Mouse (Mus musculus): Measurements from ENCODE around the gene C1qtnf5.
A peak's percentile ranks its signal among the peaks of the same experiment; 100 is the strongest.
"Not testable (repeated sequence)": the region's sequence is repeated elsewhere in the genome, so short reads cannot be mapped to it uniquely, and the experiment has no call there.

The C1qtnf5 gene

GRCm38 (mm10) chr9:44106596-44106995 lies 449 bp upstream of the C1qtnf5 start:
- peak; percentile 59 to 73 for DNase-seq

- DNase-seq, result peak; percentile 64 to 77
Measured at GRCm38 (mm10) chr9:44107557-44108179, 623 bp downstream of the C1qtnf5 start.

DNA sequence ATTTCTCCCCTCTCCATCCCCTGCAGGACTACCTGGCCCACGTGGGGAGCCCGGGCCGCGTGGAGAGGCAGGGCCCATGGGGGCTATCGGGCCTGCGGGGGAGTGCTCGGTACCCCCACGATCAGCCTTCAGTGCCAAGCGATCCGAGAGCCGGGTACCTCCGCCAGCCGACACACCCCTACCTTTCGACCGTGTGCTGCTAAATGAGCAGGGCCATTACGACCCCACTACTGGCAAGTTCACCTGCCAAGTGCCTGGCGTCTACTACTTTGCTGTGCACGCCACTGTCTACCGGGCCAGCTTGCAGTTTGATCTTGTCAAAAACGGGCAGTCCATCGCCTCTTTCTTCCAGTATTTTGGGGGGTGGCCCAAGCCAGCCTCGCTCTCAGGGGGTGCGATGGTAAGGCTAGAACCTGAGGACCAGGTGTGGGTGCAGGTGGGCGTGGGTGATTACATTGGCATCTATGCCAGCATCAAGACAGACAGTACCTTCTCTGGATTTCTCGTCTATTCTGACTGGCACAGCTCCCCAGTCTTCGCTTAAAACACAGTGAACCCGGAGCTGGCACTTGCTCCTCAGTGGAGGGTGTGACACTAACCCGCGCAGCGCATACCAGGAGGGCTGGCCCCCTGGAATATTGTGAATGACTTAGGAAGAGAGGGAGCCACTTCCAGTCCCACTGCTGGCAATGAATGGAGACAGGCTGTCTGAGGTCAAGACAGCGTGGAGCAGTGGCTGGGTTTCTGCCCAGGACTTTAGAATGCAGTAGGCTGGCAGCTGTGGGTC lies 1.4 kb downstream of the C1qtnf5 start:
- DNase-seq, result no peak

DNA sequence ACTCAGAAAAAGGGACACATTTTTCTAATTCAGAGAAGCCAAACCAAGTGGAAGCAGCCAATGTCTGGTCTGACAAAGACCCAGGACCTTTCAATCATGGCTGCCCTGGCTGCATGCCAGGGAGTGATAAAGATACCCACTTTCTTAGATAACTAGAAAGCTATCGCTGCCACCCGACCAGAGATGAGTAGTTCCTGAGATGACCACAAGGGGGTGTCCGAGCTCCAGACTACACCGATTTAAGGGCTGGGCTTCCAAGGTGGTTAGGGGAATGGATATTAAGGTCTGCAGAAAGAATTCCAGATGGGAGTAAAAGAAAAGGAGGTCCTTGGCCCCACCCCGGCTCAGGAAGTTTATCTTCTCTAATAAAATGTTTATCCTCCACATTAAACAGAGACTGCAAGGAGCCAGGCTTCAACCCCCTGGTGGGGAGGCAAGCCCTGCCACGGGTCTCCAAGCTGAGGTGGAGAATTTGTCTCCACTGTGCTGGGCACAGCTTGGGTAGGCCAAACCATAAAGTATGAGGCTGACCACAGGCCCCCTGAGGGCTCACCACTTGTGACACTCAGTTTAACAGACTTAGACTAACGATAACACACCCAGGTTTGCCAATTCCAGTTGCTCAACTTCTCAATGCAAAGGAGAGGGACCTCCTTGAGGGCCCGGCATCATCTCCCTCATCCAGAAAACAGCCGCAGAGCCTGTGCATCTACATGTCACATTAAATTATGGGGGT lies 2.5 kb downstream of the C1qtnf5 start:
- DNase-seq, result peak; percentile 82 to 89

DNA sequence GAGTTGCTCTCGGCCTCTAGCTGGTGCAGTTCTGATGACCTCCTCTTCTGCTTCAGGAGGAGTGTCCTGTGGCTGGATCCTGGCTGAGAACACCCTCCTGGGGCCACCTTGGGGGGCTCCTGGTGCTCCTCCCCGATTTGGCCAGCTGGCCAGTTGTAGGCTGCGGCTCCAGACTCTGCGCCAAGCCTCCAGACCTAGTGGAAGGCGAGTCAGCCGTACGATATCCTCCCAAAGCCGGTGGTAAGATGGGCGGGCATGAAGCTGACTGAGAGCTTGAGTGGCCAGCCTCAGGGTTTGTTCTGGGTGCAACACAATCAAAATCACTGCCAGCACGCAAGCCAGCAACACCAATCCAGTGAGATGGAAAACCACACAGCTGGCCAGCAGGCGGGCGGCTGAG lies 4.9 kb downstream of the C1qtnf5 start:
- not testable (repeated sequence) for DNase-seq

DNA sequence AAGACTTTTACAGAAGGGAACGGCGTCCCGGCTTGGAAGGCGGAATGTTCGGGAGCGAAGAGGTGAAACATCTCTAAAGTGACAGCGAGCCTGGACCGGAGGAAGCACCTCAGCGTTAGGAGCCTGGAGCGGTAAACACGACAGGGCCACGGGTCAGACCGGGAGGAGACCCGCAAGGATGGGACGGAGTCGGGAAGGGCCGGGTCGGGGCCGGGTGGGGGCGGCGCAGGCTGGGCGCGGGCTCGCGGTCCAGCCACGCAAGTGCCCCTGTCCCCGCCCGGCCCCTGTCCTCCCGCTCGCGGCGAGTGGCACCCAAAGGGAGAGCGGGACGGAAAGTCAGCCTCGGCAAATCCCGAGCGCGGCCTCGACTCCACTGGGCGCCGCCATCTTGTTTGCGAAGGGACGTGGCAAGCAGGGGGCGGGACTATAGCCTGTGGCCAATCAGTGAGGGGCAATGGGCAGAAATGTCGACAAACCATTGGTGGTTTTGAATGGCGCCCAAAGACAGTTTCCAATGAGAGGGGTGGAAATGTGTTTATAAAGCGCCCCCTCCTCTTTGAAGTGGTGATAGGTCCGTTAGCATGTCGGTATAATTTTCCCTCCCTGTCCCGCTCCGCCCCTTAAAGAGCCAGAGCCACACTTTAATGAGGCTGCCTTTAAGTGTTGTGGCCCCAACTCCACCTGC lies 6.2 kb downstream of the C1qtnf5 start, which contains the start of the genes Gm49380 and Rnf26:
Gm49380 (minus strand) TSS at position 396 of the 685 bp plus-strand sequence.
Rnf26 (minus strand) TSS at position 413 of the 685 bp plus-strand sequence.
- DNase-seq, result peak; percentile 95 to 97

DNA sequence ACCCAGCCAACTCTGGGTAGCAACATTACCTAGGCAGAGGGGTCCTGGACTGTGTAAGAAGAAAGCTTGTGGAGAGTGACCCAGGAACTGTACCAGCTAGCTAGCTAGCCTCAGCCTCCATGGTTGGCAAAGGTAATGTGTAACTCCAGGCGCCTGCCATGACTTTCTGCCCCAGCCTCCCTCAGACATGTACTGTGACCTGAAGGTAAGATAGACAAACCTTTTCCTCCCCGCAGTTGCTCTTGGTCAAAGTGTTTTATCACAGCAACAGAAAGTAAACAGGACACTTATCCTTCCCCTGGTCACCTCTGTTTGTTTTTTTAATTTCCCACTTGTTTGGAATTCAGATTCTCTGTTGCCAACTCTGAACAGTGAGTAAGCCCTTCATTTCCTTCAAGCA lies 7.4 kb downstream of the C1qtnf5 start:
- no peak for DNase-seq

- no peak for DNase-seq
Measured at GRCm38 (mm10) chr9:44115599-44115998, 8.6 kb downstream of the C1qtnf5 start.

DNA sequence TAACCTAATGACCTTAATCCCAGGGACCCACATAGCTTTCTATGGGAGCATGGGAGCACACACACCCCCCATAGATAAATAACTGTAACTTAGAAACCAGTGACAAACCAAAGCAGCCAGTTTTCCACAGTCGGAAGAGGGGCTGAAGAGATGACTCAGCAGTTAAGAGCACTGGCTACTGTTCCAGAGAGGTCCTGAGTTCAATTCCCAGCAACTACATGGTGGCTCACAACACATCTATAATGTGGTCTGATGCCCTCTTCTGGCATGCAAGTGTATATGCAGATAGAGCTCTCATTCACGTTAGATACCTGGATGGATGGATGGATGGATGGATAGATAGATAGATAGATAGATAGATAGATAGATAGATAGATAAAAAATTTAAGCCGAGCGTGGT lies 9.1 kb downstream of the C1qtnf5 start:
- no peak for DNase-seq

GRCm38 (mm10) chr9:44119011-44119410 lies 12.0 kb downstream of the C1qtnf5 start:
- peak; percentile 39 to 68 for DNase-seq

DNA sequence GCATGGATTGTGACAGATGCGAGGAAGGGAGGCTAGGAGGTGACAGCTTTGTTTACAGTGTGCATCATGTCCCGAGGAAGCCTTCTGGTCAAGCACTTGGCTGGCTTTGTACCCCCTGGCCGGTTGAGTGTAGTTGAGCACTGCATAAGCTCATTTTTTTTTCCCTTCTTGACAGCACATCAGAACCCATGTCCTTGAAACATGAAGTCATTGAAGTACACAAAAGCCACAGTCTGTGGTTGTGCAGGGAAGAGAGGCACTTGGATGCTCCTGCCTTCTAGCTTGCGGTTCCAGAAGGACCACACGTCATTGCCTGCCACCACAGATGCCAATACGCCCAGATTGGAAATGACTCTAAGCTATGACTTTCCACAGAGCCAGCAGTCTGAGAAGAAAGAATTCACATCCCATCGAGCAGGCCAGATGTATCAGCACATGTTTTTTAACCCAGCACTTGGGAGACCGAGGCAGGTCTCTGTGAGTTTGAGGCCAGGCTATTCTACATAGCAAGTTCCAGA lies 13.0 kb downstream of the C1qtnf5 start:
- DNase-seq, result no peak

- no peak for DNase-seq
Measured at GRCm38 (mm10) chr9:44124317-44124716, 17.3 kb downstream of the C1qtnf5 start.

- no peak for DNase-seq
Measured at GRCm38 (mm10) chr9:44125026-44125425, 18.0 kb downstream of the C1qtnf5 start.

- peak; percentile 88 to 92 for DNase-seq
Measured at GRCm38 (mm10) chr9:44125546-44126428, 18.7 kb downstream of the C1qtnf5 start.

DNA sequence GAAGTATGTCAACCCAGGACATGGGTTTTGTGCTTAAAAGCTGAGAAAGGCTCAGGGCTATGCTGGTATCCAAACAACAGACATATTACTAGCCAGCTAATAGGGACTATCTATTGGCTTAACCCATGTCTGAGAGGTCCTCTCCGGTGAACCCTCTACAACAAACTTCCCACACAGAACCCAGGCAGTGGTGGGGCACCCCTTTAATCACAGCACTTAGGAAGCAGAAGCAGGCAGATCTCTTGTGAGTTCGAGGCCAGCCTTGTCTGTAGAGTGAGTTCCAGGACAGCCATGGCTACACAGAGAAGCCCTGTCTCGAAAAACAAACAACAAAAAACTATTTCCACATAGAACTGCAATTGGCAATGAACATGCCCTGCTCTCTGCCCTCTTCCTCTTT lies 19.7 kb downstream of the C1qtnf5 start:
- no peak for DNase-seq

GRCm38 (mm10) chr9:44127351-44127801 lies 20.3 kb downstream of the C1qtnf5 start:
- DNase-seq, result no peak

GRCm38 (mm10) chr9:44129633-44130032 lies 22.6 kb downstream of the C1qtnf5 start:
- DNase-seq, result no peak

- DNase-seq, result peak; percentile 52 to 57
Measured at GRCm38 (mm10) chr9:44130034-44130433, 23.0 kb downstream of the C1qtnf5 start.

- no peak for DNase-seq
Measured at GRCm38 (mm10) chr9:44130581-44131275, 23.7 kb downstream of the C1qtnf5 start.

- no peak for DNase-seq
Measured at GRCm38 (mm10) chr9:44131276-44131590, 24.2 kb downstream of the C1qtnf5 start.

DNA sequence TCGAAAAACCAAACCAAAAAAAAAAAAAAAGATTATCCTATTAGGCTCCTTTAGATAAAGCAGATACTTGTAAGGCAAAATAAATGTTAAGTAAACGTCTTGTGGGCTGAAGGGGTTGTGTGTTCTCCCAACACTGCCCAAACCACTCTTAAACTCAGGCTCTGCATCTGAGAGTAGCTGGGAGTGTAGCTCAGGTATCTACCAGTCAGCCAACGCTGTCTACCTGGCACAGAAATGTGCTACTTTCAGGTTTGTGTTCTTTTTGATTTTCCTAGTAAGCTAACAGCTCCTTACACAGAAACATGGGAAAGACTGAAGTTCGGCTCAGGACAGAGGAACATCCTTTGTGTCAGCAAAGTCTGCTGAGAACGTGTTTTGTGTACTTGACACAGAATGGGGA lies 25.2 kb downstream of the C1qtnf5 start:
- no peak for DNase-seq

Data from cerebellum, postnatal 25 days (tissue).